Mouse (Mus musculus): ENCODE measurements around the gene Bmp8b. TPM values are rescaled to one million over a fixed set of nuclear protein-coding genes. Genes with fewer than 3 reads are reported as not detected.
"Not testable (repeated sequence)": the region's sequence is repeated elsewhere in the genome, so short reads cannot be mapped to it uniquely, and the experiment has no call there.

Gene Bmp8b
- total and polyA plus RNA-seq, 2 experiments: 0.16 TPM; not detected in 1

GRCm38 (mm10) chr4:123112216-123112764 lies 7.3 kb downstream of the Bmp8b start:
- Histone ChIP-seq H3K79me2 (ENCODE audit: control insufficient read depth, insufficient read depth, low read length) (no peaks in the 10 kb centered on the region), H3K9ac (ENCODE audit: low read depth, low read length) (no peak overlapping the region), H3K27me3 (ENCODE audit: control insufficient read depth, insufficient read depth, low read length) (no peaks in the 10 kb centered on the region; the same call in 1 of the 2 replicates), H3K4me1 (ENCODE audit: control insufficient read depth, insufficient read depth, low read length) (peaks cover under 1% of the 10 kb centered on the region; the same call in 1 of the 2 replicates), H3K36me3 (ENCODE audit: control insufficient read depth, insufficient read depth, low read length) (no peaks in the 10 kb centered on the region), H3K27ac (replicated peaks; ENCODE audit: insufficient read depth, low read depth, low read length) (no peak overlapping the region), H3K4me3 (ENCODE audit: insufficient read depth, low read depth, low read length) (no peak overlapping the region)
- 40% methylated on average over 8 of the region's 8 CpGs for WGBS
- DNase-seq (ENCODE audit: extremely low read depth, low read depth, low spot score): peak; percentile 45
- TF ChIP-seq CTCF (IDR thresholded peaks at IDR 0.05; ENCODE audit: low read depth, low read length): no peak
- TF ChIP-seq POLR2A (IDR thresholded peaks at IDR 0.05; ENCODE audit: extremely low read depth, insufficient read depth, low read length): no peak

DNA sequence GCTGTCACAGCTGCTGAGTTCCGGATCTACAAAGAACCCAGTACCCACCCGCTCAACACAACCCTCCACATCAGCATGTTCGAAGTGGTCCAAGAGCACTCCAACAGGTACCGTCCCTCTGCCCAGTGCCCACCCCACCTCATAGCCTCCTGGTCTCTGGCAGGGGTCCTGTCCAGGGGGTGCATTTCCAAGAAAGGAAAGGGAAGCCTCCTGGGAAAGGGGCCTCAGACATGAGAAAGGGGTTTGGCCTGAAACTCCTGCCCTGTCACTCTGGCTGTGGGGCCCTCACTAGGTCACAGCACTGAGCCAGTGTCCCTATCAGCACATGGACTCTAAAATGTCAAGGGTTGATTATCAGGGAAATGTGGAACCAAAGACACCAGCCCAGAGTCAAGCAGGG lies 9.7 kb downstream of the Bmp8b start:
- H3K4me1 ChIP-seq (ENCODE audit: control insufficient read depth, insufficient read depth, low read length); H3K4me3 ChIP-seq (ENCODE audit: insufficient read depth, low read depth, low read length); H3K9ac ChIP-seq (ENCODE audit: low read depth, low read length); DNase-seq (ENCODE audit: extremely low read depth, low read depth, low spot score); H3K27ac ChIP-seq (replicated peaks; ENCODE audit: insufficient read depth, low read depth, low read length); H3K36me3 ChIP-seq (ENCODE audit: control insufficient read depth, insufficient read depth, low read length); H3K27me3 ChIP-seq (ENCODE audit: control insufficient read depth, insufficient read depth, low read length); H3K79me2 ChIP-seq (ENCODE audit: control insufficient read depth, insufficient read depth, low read length): not testable (repeated sequence)
- 81% methylated on average over 4 of the region's 4 CpGs for WGBS

DNA sequence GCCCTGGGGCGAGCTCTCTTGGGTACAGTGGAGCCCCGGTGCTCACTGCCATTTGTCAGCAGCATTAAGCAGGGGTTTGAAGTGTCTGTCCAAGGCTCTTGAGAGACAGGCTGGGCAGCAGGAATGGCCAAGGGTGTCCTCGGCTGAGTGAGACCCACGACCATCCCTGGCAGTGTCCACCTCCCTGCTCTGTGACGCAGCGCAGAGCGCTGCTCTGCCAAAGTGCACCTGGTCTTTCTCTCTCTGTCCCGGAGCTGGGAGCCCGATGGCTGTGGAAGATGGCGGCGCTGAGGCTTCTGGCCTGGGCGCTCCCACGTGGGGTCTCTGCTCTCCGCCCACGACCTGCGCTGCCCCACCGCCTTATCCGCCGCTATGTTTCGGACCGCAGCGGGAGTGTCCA lies 11.0 kb downstream of the Bmp8b start, which contains the start of gene Oxct2b:
Oxct2b (plus strand) TSS at position 256 of the 400 bp plus-strand sequence.
- no peaks in the 10 kb centered on the region for H3K4me1 ChIP-seq (ENCODE audit: control insufficient read depth, insufficient read depth, low read length)
- no peak within 1 kb of the TSS for H3K4me3 ChIP-seq (ENCODE audit: insufficient read depth, low read depth, low read length)
- no peak within 1 kb of the TSS for H3K9ac ChIP-seq (ENCODE audit: low read depth, low read length)
- no peak for DNase-seq (ENCODE audit: extremely low read depth, low read depth, low spot score)
- H3K27me3 ChIP-seq (ENCODE audit: control insufficient read depth, insufficient read depth, low read length): no peaks in the 10 kb centered on the region; the same call in 1 of the 2 replicates
- no peak within 1 kb of the TSS for H3K27ac ChIP-seq (replicated peaks; ENCODE audit: insufficient read depth, low read depth, low read length)
- H3K36me3 ChIP-seq (ENCODE audit: control insufficient read depth, insufficient read depth, low read length): no peaks in the 10 kb centered on the region
- TF ChIP-seq CTCF (IDR thresholded peaks at IDR 0.05; ENCODE audit: low read depth, low read length): no peak
- no peak for TF ChIP-seq POLR2A (IDR thresholded peaks at IDR 0.05; ENCODE audit: extremely low read depth, insufficient read depth, low read length)
- H3K79me2 ChIP-seq (ENCODE audit: control insufficient read depth, insufficient read depth, low read length): no peaks in the 10 kb centered on the region
- 19% methylated on average over 22 of the region's 22 CpGs for WGBS

GRCm38 (mm10) chr4:123116640-123117039 lies 11.7 kb downstream of the Bmp8b start:
- H3K27me3 ChIP-seq (ENCODE audit: control insufficient read depth, insufficient read depth, low read length); H3K79me2 ChIP-seq (ENCODE audit: control insufficient read depth, insufficient read depth, low read length); H3K9ac ChIP-seq (ENCODE audit: low read depth, low read length); DNase-seq (ENCODE audit: extremely low read depth, low read depth, low spot score); H3K27ac ChIP-seq (replicated peaks; ENCODE audit: insufficient read depth, low read depth, low read length); H3K4me1 ChIP-seq (ENCODE audit: control insufficient read depth, insufficient read depth, low read length); H3K36me3 ChIP-seq (ENCODE audit: control insufficient read depth, insufficient read depth, low read length); H3K4me3 ChIP-seq (ENCODE audit: insufficient read depth, low read depth, low read length): not testable (repeated sequence)
- WGBS: 21% methylated on average over 32 of the region's 42 CpGs

DNA sequence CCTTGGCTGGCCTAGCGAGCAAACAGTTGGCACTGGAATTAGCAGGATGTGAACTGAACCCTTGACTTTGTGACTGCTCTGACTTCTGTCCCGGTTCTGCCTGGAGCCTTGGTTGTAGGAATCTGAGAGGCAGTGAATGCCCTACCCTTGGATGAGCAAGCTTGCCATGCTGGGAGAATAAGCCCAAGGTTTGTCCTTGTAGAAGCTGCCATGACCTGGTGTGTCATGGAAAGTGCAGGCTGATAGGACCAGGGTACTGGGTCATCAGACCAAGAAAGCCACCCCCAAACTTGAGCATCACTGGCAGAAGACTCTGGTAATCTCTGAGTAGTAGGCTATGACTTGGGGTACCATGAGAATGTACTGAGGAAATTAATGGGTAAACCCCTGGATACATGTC lies 16.3 kb downstream of the Bmp8b start:
- no peaks in the 10 kb centered on the region for H3K79me2 ChIP-seq (ENCODE audit: control insufficient read depth, insufficient read depth, low read length)
- TF ChIP-seq CTCF (IDR thresholded peaks at IDR 0.05; ENCODE audit: low read depth, low read length): no peak
- no peak for TF ChIP-seq POLR2A (IDR thresholded peaks at IDR 0.05; ENCODE audit: extremely low read depth, insufficient read depth, low read length)
- WGBS: 88% methylated on average over 2 of the region's 2 CpGs
- DNase-seq (ENCODE audit: extremely low read depth, low read depth, low spot score): no peak
- H3K27ac ChIP-seq (replicated peaks; ENCODE audit: insufficient read depth, low read depth, low read length): no peak overlapping the region
- H3K4me1 ChIP-seq (ENCODE audit: control insufficient read depth, insufficient read depth, low read length): no peaks in the 10 kb centered on the region
- no peaks in the 10 kb centered on the region; the same call in 1 of the 2 replicates for H3K27me3 ChIP-seq (ENCODE audit: control insufficient read depth, insufficient read depth, low read length)
- no peak overlapping the region for H3K9ac ChIP-seq (ENCODE audit: low read depth, low read length)
- peaks cover 3% of the 10 kb centered on the region; the same call in 1 of the 2 replicates for H3K36me3 ChIP-seq (ENCODE audit: control insufficient read depth, insufficient read depth, low read length)
- no peak overlapping the region for H3K4me3 ChIP-seq (ENCODE audit: insufficient read depth, low read depth, low read length)

DNA sequence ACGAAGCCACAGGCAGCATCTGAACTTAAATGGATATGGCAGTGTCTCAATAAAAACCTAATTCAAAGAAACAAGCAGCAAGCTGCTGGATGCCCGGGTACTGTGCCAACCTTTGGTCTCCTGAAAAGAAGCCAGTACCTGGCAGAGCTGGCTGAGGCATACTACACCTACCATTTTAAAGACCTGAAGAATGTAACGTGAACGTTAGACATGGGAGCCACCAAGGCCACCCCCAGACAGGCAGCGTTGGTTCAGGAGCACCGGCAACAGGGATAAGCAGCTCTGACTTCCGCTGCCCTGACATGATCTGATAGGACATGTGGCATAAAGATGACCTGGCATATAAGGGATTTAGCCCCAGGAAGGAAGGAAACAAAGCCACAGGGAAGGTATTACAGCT lies 21.7 kb downstream of the Bmp8b start:
- 79% methylated on average over 7 of the region's 7 CpGs for WGBS
- no peak for TF ChIP-seq CTCF (IDR thresholded peaks at IDR 0.05; ENCODE audit: low read depth, low read length)
- H3K36me3 ChIP-seq (ENCODE audit: control insufficient read depth, insufficient read depth, low read length): peaks cover 42% of the 10 kb centered on the region

More for the DNA sequence above, 21.7 kb downstream of the Bmp8b start:
- Histone ChIP-seq H3K9ac (ENCODE audit: low read depth, low read length) (no peak overlapping the region), H3K4me1 (ENCODE audit: control insufficient read depth, insufficient read depth, low read length) (no peaks in the 10 kb centered on the region), H3K4me3 (ENCODE audit: insufficient read depth, low read depth, low read length) (no peak overlapping the region), H3K27ac (replicated peaks; ENCODE audit: insufficient read depth, low read depth, low read length) (no peak overlapping the region), H3K27me3 (ENCODE audit: control insufficient read depth, insufficient read depth, low read length) (no peaks in the 10 kb centered on the region), H3K79me2 (ENCODE audit: control insufficient read depth, insufficient read depth, low read length) (no peaks in the 10 kb centered on the region)
- DNase-seq (ENCODE audit: extremely low read depth, low read depth, low spot score): no peak
